Mouse (Mus musculus): ENCODE measurements at regions not wholly inside any gene's neighbourhood (a gene's known extent, or its start where the extent isn't known, plus 50 kb on each side); places are given as distances from the start of the nearest gene placed in this dataset.

DNA sequence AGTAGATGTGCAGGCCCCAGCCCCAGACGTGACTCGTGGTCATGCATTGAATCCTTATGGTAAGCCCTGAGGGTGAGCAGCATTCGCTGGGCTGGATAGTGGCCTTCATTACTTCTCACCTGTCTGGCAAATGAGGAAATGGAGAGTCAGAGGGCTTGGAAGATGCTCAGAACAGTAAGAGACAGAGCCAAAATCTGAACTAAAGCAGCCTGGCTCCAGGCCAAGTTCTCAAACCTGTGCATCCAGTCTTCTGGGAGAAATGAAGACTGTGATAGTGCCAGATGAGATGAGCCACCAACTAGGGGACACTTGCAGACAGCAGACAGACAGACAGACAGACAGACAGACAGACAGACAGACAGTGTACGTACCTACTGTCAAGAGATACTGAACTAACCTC, 137.1 kb downstream of the Wscd1 start:
- TF ChIP-seq EP300 (optimal IDR thresholded peaks at IDR 0.05), result no peak
- TF ChIP-seq CTCF (IDR thresholded peaks at IDR 0.05; ENCODE audit: low read depth), result no peak

Data from stomach, postnatal 0 days (tissue).